Mouse (Mus musculus) G1E (cell line): ENCODE results near the gene Pde1c.

ENCODE experiments used
- CTCF ChIP-seq: IDR thresholded peaks from 2 replicates; pipeline ENCODE4 v1.5.1; 2012; ENCODE audit warnings: low read depth, low read length, inconsistent platforms, mixed read lengths
- TAL1 ChIP-seq: conservative IDR thresholded peaks from 2 replicates; pipeline ENCODE4 v1.6.1; 2012; ENCODE audit warnings: low read depth, low read length, inconsistent platforms, mixed read lengths

DNA sequence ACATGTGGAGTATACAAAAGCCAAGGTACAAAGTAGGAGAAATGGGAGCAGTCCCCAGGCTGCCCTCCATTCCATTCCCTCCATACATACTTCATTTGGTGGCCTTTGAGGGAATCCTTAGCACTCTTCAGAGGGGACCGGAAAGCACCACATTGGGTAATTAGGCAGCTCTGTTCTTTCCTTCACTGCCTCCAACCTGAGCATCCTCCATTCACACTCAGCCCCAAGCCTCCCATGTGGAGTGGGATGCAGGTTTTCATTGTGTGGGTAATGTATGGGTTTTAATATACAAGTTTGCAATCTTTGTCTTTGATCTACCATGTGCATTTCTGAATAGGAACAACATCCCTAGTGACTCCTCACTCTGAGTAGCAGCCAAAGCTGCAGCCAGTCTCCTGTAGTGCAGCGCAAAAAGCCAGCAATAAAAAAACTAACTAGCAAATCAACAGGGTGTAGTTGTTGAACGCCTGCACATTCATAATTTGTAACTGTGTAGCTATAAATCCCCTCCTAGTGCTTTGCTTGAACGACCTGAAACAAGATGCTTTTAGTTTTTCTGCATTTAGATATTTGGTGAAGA, 529.3 kb downstream of the Pde1c start:
- TF ChIP-seq TAL1 (no peak), CTCF (no peak)
